Mouse (Mus musculus): ENCODE results near the gene Psmf1. TPM values are rescaled to one million over a fixed set of nuclear protein-coding genes. Genes with fewer than 3 reads are reported as not detected.

Gene Psmf1
- total and polyA plus RNA-seq, 2 experiments from 2014 or later, result 72.6 to 77.6 TPM

DNA sequence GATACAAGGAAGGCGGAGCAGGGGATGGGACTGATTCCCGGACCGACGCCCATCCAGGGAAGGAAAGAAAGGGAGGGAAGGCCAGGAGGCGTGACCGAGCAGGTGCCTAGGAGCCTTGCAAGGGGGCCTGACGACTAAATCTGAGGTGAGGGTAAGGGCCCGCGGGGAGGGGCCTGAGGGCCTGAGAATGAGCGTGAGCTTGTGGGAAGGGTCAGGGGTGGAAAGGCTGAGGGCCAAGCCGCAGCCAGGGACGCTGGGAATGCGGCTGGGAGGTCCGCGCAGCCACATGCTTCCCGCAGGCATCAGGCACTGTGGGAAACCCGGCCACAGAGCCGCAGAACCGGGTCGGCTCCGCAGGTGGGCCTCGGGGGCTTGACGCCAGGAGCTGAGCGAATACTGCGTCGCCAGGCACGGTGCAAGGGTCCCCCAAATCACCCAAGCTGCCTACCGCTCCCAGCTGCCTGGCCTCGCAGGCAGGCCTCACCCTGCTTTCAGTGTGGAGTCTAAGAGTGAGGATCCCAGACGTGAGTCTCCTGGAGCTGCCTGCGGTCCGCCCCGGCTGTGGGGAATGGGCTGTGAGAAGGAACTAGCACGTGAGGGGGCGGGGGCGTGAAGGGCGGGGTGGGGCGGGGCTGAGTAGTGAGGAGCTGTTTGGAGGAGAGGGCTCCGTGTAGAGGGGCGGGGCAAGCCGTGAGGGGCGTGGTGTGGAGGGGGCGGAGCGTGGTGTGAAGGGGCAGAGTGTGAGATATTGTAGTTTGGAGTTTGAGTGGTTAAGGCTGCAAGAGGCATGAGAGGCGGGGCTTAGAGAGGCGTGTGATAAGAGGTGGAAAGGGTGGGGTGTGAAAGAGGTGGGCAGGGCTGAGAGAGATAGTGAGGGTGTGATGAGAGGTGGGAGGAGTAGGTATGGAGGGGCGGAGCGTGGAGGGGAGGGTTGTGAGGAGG lies 73.7 kb downstream of the Psmf1 start:
- ATAC-seq (ENCODE audit: low FRiP score), result peak; percentile 78
- Histone ChIP-seq H3K4me1 (ENCODE audit: insufficient read depth, low read length) (no peaks in the 10 kb centered on the region), H3K9ac (replicated peaks; ENCODE audit: low read length, poor library complexity, severe bottlenecking) (0 out of 2 replicates have a peak overlapping the region, but pooled peaks have one; percentile 8), H3K4me3 (ENCODE audit: low read depth, low read length) (peak overlapping the region; percentile 19; the same call in 1 of the 2 replicates), H3K27ac (ENCODE audit: low read depth, low read length) (no peak overlapping the region), H3K27me3 (ENCODE audit: insufficient read depth, low read length) (no peaks in the 10 kb centered on the region), H3K9me3 (ENCODE audit: low read length) (no peaks in the 10 kb centered on the region), H3K4me2 (ENCODE audit: low read depth, low read length, poor library complexity, severe bottlenecking) (peak overlapping the region; percentile 42), H3K36me3 (ENCODE audit: insufficient read depth, low read length) (no peaks in the 10 kb centered on the region)
- DNase-seq (ENCODE audit: low spot score), result no peak
- no peak for TF ChIP-seq CTCF (IDR thresholded peaks at IDR 0.05)
- WGBS, result 34% methylated on average over 48 of the region's 48 CpGs

DNA sequence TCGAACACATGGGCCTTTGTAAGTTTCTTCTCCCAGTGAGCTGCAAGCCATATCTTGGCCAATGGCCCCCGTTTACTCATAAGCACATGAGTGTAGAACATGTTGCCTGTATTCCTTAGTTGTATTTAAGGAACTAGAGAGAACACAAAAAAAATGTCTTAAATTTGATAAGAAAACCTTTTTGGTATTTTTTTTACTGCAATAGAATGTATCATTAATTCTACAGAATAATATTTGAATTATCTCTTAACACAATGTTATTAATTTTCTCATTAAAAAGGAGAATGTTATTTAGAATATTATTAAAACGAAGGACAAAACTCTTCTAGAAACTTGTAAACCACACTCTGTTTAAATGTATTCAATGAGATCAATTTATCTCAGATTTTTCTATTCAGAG lies 75.6 kb downstream of the Psmf1 start, which contains the start of gene Rad21l:
Gene Rad21l, minus strand, starts transcription at position 101 of the 400 bp plus-strand sequence.
- H3K4me3 ChIP-seq (ENCODE audit: low read depth, low read length), result no peak within 1 kb of the TSS
- TF ChIP-seq CTCF (IDR thresholded peaks at IDR 0.05), result no peak
- no peak within 1 kb of the TSS for H3K9ac ChIP-seq (replicated peaks; ENCODE audit: low read length, poor library complexity, severe bottlenecking)
- no peaks in the 10 kb centered on the region for H3K9me3 ChIP-seq (ENCODE audit: low read length)
- WGBS, result 80% methylated on average over 3 of the region's 3 CpGs
- no peaks in the 10 kb centered on the region for H3K36me3 ChIP-seq (ENCODE audit: insufficient read depth, low read length)
- no peak for ATAC-seq (ENCODE audit: low FRiP score)
- H3K4me2 ChIP-seq (ENCODE audit: low read depth, low read length, poor library complexity, severe bottlenecking), result no peak within 1 kb of the TSS
- no peak within 1 kb of the TSS for H3K27ac ChIP-seq (ENCODE audit: low read depth, low read length)
- no peaks in the 10 kb centered on the region for H3K4me1 ChIP-seq (ENCODE audit: insufficient read depth, low read length)
- H3K27me3 ChIP-seq (ENCODE audit: insufficient read depth, low read length), result no peaks in the 10 kb centered on the region
- no peak for DNase-seq (ENCODE audit: low spot score)

Other genes with a start within 250 kb of the Psmf1 start
- gene Fkbp1a, start 201.7 kb downstream of the Psmf1 start, total RNA-seq (2014; rRNA removed), result 79.2 and 79.3 TPM in 2 replicates
- 598 and 619 TPM in 2 replicates for gene Fkbp1a, start 201.7 kb downstream of the Psmf1 start, polyA plus RNA-seq (2015; fragmentation: Nextera tagmentation; extraction: Ambion mirVana)
- gene Sdcbp2, start 171.6 kb downstream of the Psmf1 start, total RNA-seq (2014; rRNA removed), result 0.61 TPM in 1 of 2 replicates, not detected in the other
- 0.93 and 1.4 TPM in 2 replicates for gene Sdcbp2, start 171.6 kb downstream of the Psmf1 start, polyA plus RNA-seq (2015; fragmentation: Nextera tagmentation; extraction: Ambion mirVana)
- 64.2 and 66.1 TPM in 2 replicates for gene Snph, start 111.6 kb downstream of the Psmf1 start, total RNA-seq (2014; rRNA removed)
- 21.9 and 23.4 TPM in 2 replicates for gene Snph, start 111.6 kb downstream of the Psmf1 start, polyA plus RNA-seq (2015; fragmentation: Nextera tagmentation; extraction: Ambion mirVana)
- 0.44 and 0.90 TPM in 2 replicates for gene Rad21l, start 75.7 kb downstream of the Psmf1 start, total RNA-seq (2014; rRNA removed)
- gene Rad21l, start 75.7 kb downstream of the Psmf1 start, polyA plus RNA-seq (2015; fragmentation: Nextera tagmentation; extraction: Ambion mirVana), result 0.15 and 0.20 TPM in 2 replicates
- gene Tmem74b, start 42.2 kb downstream of the Psmf1 start, total RNA-seq (2014; rRNA removed), result 28.6 and 36.9 TPM in 2 replicates
- gene Tmem74b, start 42.2 kb downstream of the Psmf1 start, polyA plus RNA-seq (2015; fragmentation: Nextera tagmentation; extraction: Ambion mirVana), result 24.8 and 28.0 TPM in 2 replicates
- gene Rspo4, start 98.7 kb upstream of the Psmf1 start, total RNA-seq (2014; rRNA removed), result 0.33 TPM in 1 of 2 replicates, not detected in the other
- gene Rspo4, start 98.7 kb upstream of the Psmf1 start, polyA plus RNA-seq (2015; fragmentation: Nextera tagmentation; extraction: Ambion mirVana), result 0.44 and 0.55 TPM in 2 replicates
- gene Angpt4, start 167.0 kb upstream of the Psmf1 start, total RNA-seq (2014; rRNA removed), result 0.24 and 0.38 TPM in 2 replicates
- gene Angpt4, start 167.0 kb upstream of the Psmf1 start, polyA plus RNA-seq (2015; fragmentation: Nextera tagmentation; extraction: Ambion mirVana), result 0.09 and 0.25 TPM in 2 replicates
- gene Fam110a, start 236.0 kb upstream of the Psmf1 start, total RNA-seq (2014; rRNA removed), result 25.9 and 28.7 TPM in 2 replicates
- 36.1 and 43.5 TPM in 2 replicates for gene Fam110a, start 236.0 kb upstream of the Psmf1 start, polyA plus RNA-seq (2015; fragmentation: Nextera tagmentation; extraction: Ambion mirVana)

All from midbrain, postnatal 0 days (tissue).